Mouse (Mus musculus) liver, adult 2 months (tissue): ENCODE results near the gene Zfp78.
A peak's percentile ranks its signal among the peaks of the same experiment; 100 is the strongest.

Source experiments
- CTCF ChIP-seq: fragments of 200-500 bp; IDR thresholded peaks from 2 replicates; pipeline ENCODE4 v1.5.1; 2011; ENCODE audit warnings: low read depth, low read length, control low read depth
- POLR2A ChIP-seq: fragments of 200-500 bp; IDR thresholded peaks from 2 replicates; pipeline ENCODE4 v1.6.1; 2011; ENCODE audit warnings: low read length, control low read depth; ENCODE audit not compliant: insufficient read depth; ENCODE audit errors: extremely low read depth

- TF ChIP-seq POLR2A (0 out of 2 replicates have a peak, but pooled peaks have one; percentile 64), CTCF (peak; percentile 21)
Measured at GRCm38 (mm10) chr7:6363047-6363488, at the start of gene Zfp78.
